Mouse (Mus musculus): Measurements from ENCODE around the gene Ubxn4. TPM values are rescaled to one million over a fixed set of nuclear protein-coding genes. Genes with fewer than 3 reads are reported as not detected.

The Ubxn4 gene
- 59.8 and 72.6 TPM in 2 replicates for polyA plus RNA-seq (2014; fragmentation: Nextera tagmentation; extraction: Ambion mirVana)

- H3K9me3 ChIP-seq (ENCODE audit: control insufficient read depth, low read length) = no peaks in the 10 kb centered on the region
- DNase-seq (ENCODE audit: low spot score) (peak; percentile 52), ATAC-seq (replicated peaks; ENCODE audit: low FRiP score) (peak; percentile 32)
- H3K36me3 ChIP-seq (ENCODE audit: control insufficient read depth, insufficient read depth, low read length) = no peaks in the 10 kb centered on the region
- H3K4me2 ChIP-seq (ENCODE audit: low read depth, low read length, severe bottlenecking) = peak within 1 kb of the TSS; percentile 89
- peak within 1 kb of the TSS; percentile 70 for H3K4me3 ChIP-seq (ENCODE audit: low read depth, low read length)
- H3K9ac ChIP-seq (ENCODE audit: low read length) = peak within 1 kb of the TSS; percentile 82
- WGBS = 9% methylated on average over 10 of the region's 10 CpGs
- peak within 1 kb of the TSS; percentile 43; the same call in 1 of the 2 replicates for H3K27ac ChIP-seq (ENCODE audit: low read depth, low read length)
- no peaks in the 10 kb centered on the region; the same call in 1 of the 2 replicates for H3K4me1 ChIP-seq (replicated peaks; ENCODE audit: control insufficient read depth, insufficient read depth, low read length)
- no peaks in the 10 kb centered on the region for H3K27me3 ChIP-seq (ENCODE audit: control insufficient read depth, insufficient read depth, low read length)
Measured at GRCm38 (mm10) chr1:128243627-128243995, at the start of gene Ubxn4. Gene Ubxn4 (plus strand): TSS chr1:128243964.

- Histone ChIP-seq H3K4me1 (replicated peaks; ENCODE audit: control insufficient read depth, insufficient read depth, low read length) (no peaks in the 10 kb centered on the region), H3K27me3 (ENCODE audit: control insufficient read depth, insufficient read depth, low read length) (no peaks in the 10 kb centered on the region), H3K4me3 (ENCODE audit: low read depth, low read length) (no peak overlapping the region), H3K27ac (ENCODE audit: low read depth, low read length) (no peak overlapping the region), H3K9ac (ENCODE audit: low read length) (no peak overlapping the region), H3K4me2 (ENCODE audit: low read depth, low read length, severe bottlenecking) (no peak overlapping the region), H3K9me3 (ENCODE audit: control insufficient read depth, low read length) (no peaks in the 10 kb centered on the region), H3K36me3 (ENCODE audit: control insufficient read depth, insufficient read depth, low read length) (peaks cover 5% of the 10 kb centered on the region; the same call in 1 of the 2 replicates)
- no peak for DNase-seq (ENCODE audit: low spot score)
- 79% methylated on average over 2 of the region's 2 CpGs for WGBS
- ATAC-seq (replicated peaks; ENCODE audit: low FRiP score) = no peak
Measured at GRCm38 (mm10) chr1:128194011-128194410, 49.8 kb upstream of the Ubxn4 start.

GRCm38 (mm10) chr1:128197353-128197752 is 46.4 kb upstream of the Ubxn4 start:
- Histone ChIP-seq H3K4me3 (ENCODE audit: low read depth, low read length) (no peak overlapping the region), H3K9ac (ENCODE audit: low read length) (no peak overlapping the region), H3K36me3 (ENCODE audit: control insufficient read depth, insufficient read depth, low read length) (peaks cover 5% of the 10 kb centered on the region; the same call in 1 of the 2 replicates), H3K27me3 (ENCODE audit: control insufficient read depth, insufficient read depth, low read length) (no peaks in the 10 kb centered on the region), H3K9me3 (ENCODE audit: control insufficient read depth, low read length) (no peaks in the 10 kb centered on the region), H3K4me1 (replicated peaks; ENCODE audit: control insufficient read depth, insufficient read depth, low read length) (no peaks in the 10 kb centered on the region), H3K4me2 (ENCODE audit: low read depth, low read length, severe bottlenecking) (no peak overlapping the region), H3K27ac (ENCODE audit: low read depth, low read length) (no peak overlapping the region)
- 96% methylated on average over 1 of the region's 1 CpGs for WGBS
- no peak for ATAC-seq (replicated peaks; ENCODE audit: low FRiP score)
- no peak for DNase-seq (ENCODE audit: low spot score)

- no peak for ATAC-seq (replicated peaks; ENCODE audit: low FRiP score)
- H3K36me3 ChIP-seq (ENCODE audit: control insufficient read depth, insufficient read depth, low read length) = peaks cover 4% of the 10 kb centered on the region; the same call in 1 of the 2 replicates
- WGBS = 84% methylated on average over 5 of the region's 5 CpGs
- H3K4me2 ChIP-seq (ENCODE audit: low read depth, low read length, severe bottlenecking) = no peak overlapping the region
- no peaks in the 10 kb centered on the region for H3K9me3 ChIP-seq (ENCODE audit: control insufficient read depth, low read length)
- H3K27ac ChIP-seq (ENCODE audit: low read depth, low read length) = no peak overlapping the region
- H3K4me1 ChIP-seq (replicated peaks; ENCODE audit: control insufficient read depth, insufficient read depth, low read length) = no peaks in the 10 kb centered on the region
- no peaks in the 10 kb centered on the region for H3K27me3 ChIP-seq (ENCODE audit: control insufficient read depth, insufficient read depth, low read length)
- peak; percentile 52 for DNase-seq (ENCODE audit: low spot score)
- H3K9ac ChIP-seq (ENCODE audit: low read length) = no peak overlapping the region
- no peak overlapping the region for H3K4me3 ChIP-seq (ENCODE audit: low read depth, low read length)
Measured at GRCm38 (mm10) chr1:128213261-128213660, 30.5 kb upstream of the Ubxn4 start.

GRCm38 (mm10) chr1:128221886-128222285 is 21.9 kb upstream of the Ubxn4 start:
- Histone ChIP-seq H3K27ac (ENCODE audit: low read depth, low read length) (no peak overlapping the region), H3K9ac (ENCODE audit: low read length) (no peak overlapping the region), H3K9me3 (ENCODE audit: control insufficient read depth, low read length) (no peaks in the 10 kb centered on the region), H3K4me3 (ENCODE audit: low read depth, low read length) (no peak overlapping the region), H3K4me1 (replicated peaks; ENCODE audit: control insufficient read depth, insufficient read depth, low read length) (no peaks in the 10 kb centered on the region), H3K36me3 (ENCODE audit: control insufficient read depth, insufficient read depth, low read length) (no peaks in the 10 kb centered on the region; the same call in 1 of the 2 replicates), H3K27me3 (ENCODE audit: control insufficient read depth, insufficient read depth, low read length) (no peaks in the 10 kb centered on the region), H3K4me2 (ENCODE audit: low read depth, low read length, severe bottlenecking) (no peak overlapping the region)
- no peak for ATAC-seq (replicated peaks; ENCODE audit: low FRiP score)
- 94% methylated on average over 2 of the region's 2 CpGs for WGBS
- DNase-seq (ENCODE audit: low spot score) = no peak

GRCm38 (mm10) chr1:128223304-128223703 is 20.5 kb upstream of the Ubxn4 start:
- H3K27ac ChIP-seq (ENCODE audit: low read depth, low read length) = no peak overlapping the region
- no peaks in the 10 kb centered on the region for H3K4me1 ChIP-seq (replicated peaks; ENCODE audit: control insufficient read depth, insufficient read depth, low read length)
- no peak overlapping the region for H3K9ac ChIP-seq (ENCODE audit: low read length)
- no peak overlapping the region for H3K4me3 ChIP-seq (ENCODE audit: low read depth, low read length)
- ATAC-seq (replicated peaks; ENCODE audit: low FRiP score) = no peak
- no peaks in the 10 kb centered on the region; the same call in 1 of the 2 replicates for H3K36me3 ChIP-seq (ENCODE audit: control insufficient read depth, insufficient read depth, low read length)
- DNase-seq (ENCODE audit: low spot score) = no peak
- WGBS = 83% methylated on average over 1 of the region's 1 CpGs
- H3K27me3 ChIP-seq (ENCODE audit: control insufficient read depth, insufficient read depth, low read length) = no peaks in the 10 kb centered on the region
- H3K9me3 ChIP-seq (ENCODE audit: control insufficient read depth, low read length) = no peaks in the 10 kb centered on the region
- H3K4me2 ChIP-seq (ENCODE audit: low read depth, low read length, severe bottlenecking) = no peak overlapping the region

- Histone ChIP-seq H3K9me3 (ENCODE audit: control insufficient read depth, low read length) (no peaks in the 10 kb centered on the region), H3K9ac (ENCODE audit: low read length) (no peak overlapping the region), H3K4me1 (replicated peaks; ENCODE audit: control insufficient read depth, insufficient read depth, low read length) (no peaks in the 10 kb centered on the region), H3K27me3 (ENCODE audit: control insufficient read depth, insufficient read depth, low read length) (no peaks in the 10 kb centered on the region), H3K27ac (ENCODE audit: low read depth, low read length) (no peak overlapping the region), H3K4me3 (ENCODE audit: low read depth, low read length) (no peak overlapping the region), H3K36me3 (ENCODE audit: control insufficient read depth, insufficient read depth, low read length) (peaks cover 3% of the 10 kb centered on the region; the same call in 1 of the 2 replicates), H3K4me2 (ENCODE audit: low read depth, low read length, severe bottlenecking) (no peak overlapping the region)
- DNase-seq (ENCODE audit: low spot score) (no peak), ATAC-seq (replicated peaks; ENCODE audit: low FRiP score) (no peak)
- WGBS = 96% methylated on average over 4 of the region's 4 CpGs
Measured at GRCm38 (mm10) chr1:128235181-128235580, 8.6 kb upstream of the Ubxn4 start.

GRCm38 (mm10) chr1:128243996-128244726 is 397 bp downstream of the Ubxn4 start:
- H3K36me3 ChIP-seq (ENCODE audit: control insufficient read depth, insufficient read depth, low read length) = no peaks in the 10 kb centered on the region
- peak overlapping the region; percentile 70 for H3K4me3 ChIP-seq (ENCODE audit: low read depth, low read length)
- H3K27ac ChIP-seq (ENCODE audit: low read depth, low read length) = peak overlapping the region; percentile 43; the same call in 1 of the 2 replicates
- under 1% methylated on average over 71 of the region's 71 CpGs for WGBS
- peak; percentile 99 for DNase-seq (ENCODE audit: low spot score)
- peak overlapping the region; percentile 82 for H3K9ac ChIP-seq (ENCODE audit: low read length)
- no peaks in the 10 kb centered on the region for H3K27me3 ChIP-seq (ENCODE audit: control insufficient read depth, insufficient read depth, low read length)
- no peaks in the 10 kb centered on the region for H3K9me3 ChIP-seq (ENCODE audit: control insufficient read depth, low read length)
- ATAC-seq (replicated peaks; ENCODE audit: low FRiP score) = peak; percentile 95
- no peaks in the 10 kb centered on the region; the same call in 1 of the 2 replicates for H3K4me1 ChIP-seq (replicated peaks; ENCODE audit: control insufficient read depth, insufficient read depth, low read length)
- H3K4me2 ChIP-seq (ENCODE audit: low read depth, low read length, severe bottlenecking) = peak overlapping the region; percentile 89

Data from forebrain, embryonic 11.5 days (tissue).